Mouse (Mus musculus): ENCODE data around the gene Il9.

- TF ChIP-seq ZNF384 (IDR thresholded peaks at IDR 0.05; ENCODE audit: low read depth, low read length) (no peak), ZC3H11A (IDR thresholded peaks at IDR 0.05; ENCODE audit: borderline replicate concordance, low read depth, low read length) (no peak)
Observed at GRCm38 (mm10) chr13:56432496-56432895, 49.5 kb downstream of the Il9 start.

Data from ES-E14 (cell line).